Mouse (Mus musculus): ENCODE results near the gene Sept8. TPM values are rescaled to one million over a fixed set of nuclear protein-coding genes. Genes with fewer than 3 reads are reported as not detected.

Sept8 gene
- polyA plus RNA-seq, 1 experiment = 92.4 TPM

DNA sequence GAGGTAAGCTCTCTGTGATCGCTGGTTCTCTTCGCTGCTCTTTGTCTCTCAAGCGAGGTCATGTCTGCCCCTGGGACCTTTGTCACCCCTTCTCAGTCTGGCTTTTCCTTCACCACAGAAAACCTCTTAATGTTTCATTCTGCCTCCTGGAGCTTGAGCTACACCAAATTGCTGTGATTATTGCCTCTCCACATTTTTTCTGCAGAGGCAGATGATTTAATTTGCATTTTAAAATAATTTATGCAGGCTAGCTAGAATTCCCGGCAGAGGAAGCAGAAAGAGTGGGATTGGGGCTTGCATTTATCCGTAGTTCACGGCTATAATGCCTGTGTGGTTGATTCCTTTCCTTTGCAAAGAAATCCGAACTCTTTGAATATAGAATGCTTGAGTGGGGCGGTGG lies 43.4 kb upstream of the Sept8 start:
- H3K79me2 ChIP-seq (ENCODE audit: control insufficient read depth, insufficient read depth) = no peaks in the 10 kb centered on the region
- no peak overlapping the region for H3ac ChIP-seq (ENCODE audit: control insufficient read depth, insufficient read length)
- H3K4me3 ChIP-seq = no peak overlapping the region
- no peaks in the 10 kb centered on the region for H3K36me3 ChIP-seq (ENCODE audit: control insufficient read depth, insufficient read depth)
- H3K27me3 ChIP-seq (ENCODE audit: control insufficient read depth, insufficient read depth, insufficient read length) = peaks cover 12% of the 10 kb centered on the region
- H3K4me2 ChIP-seq (ENCODE audit: low read depth) = no peak overlapping the region
- no peak for TF ChIP-seq USF1 (IDR thresholded peaks at IDR 0.05; ENCODE audit: low read depth)
- no peak for TF ChIP-seq CEBPB (IDR thresholded peaks at IDR 0.05; ENCODE audit: insufficient read depth, poor library complexity, severe bottlenecking)
- no peak for TF ChIP-seq MYOD1 (IDR thresholded peaks at IDR 0.05; ENCODE audit: control insufficient read depth in 1 of 3, insufficient read length in 2 of 3, low read depth in 2 of 3)
- TF ChIP-seq SRF (IDR thresholded peaks at IDR 0.05; ENCODE audit: control insufficient read depth, insufficient read length, low read depth) = no peak
- no peak for TF ChIP-seq TCF12 (IDR thresholded peaks at IDR 0.05; ENCODE audit: insufficient read depth, poor library complexity, severe bottlenecking)
- no peak for TF ChIP-seq MYOG (IDR thresholded peaks at IDR 0.05; ENCODE audit: control insufficient read depth in 1 of 3, insufficient read depth in 1 of 3, insufficient read length in 2 of 3, low read depth in 2 of 3)
- no peak for TF ChIP-seq POLR2AphosphoS2 (IDR thresholded peaks at IDR 0.05; ENCODE audit: insufficient read length, low read depth)
- TF ChIP-seq E2F4 (IDR thresholded peaks at IDR 0.05; ENCODE audit: insufficient read depth) = no peak
- TF ChIP-seq POLR2A (IDR thresholded peaks at IDR 0.05; ENCODE audit: insufficient read length, low read depth) = no peak
- TF ChIP-seq TCF3 (IDR thresholded peaks at IDR 0.05; ENCODE audit: insufficient read length, low read depth) = no peak
- no peak for TF ChIP-seq REST (IDR thresholded peaks at IDR 0.05; ENCODE audit: insufficient read depth, insufficient read length)
- no peak for TF ChIP-seq MAX (IDR thresholded peaks at IDR 0.05; ENCODE audit: low read depth)

DNA sequence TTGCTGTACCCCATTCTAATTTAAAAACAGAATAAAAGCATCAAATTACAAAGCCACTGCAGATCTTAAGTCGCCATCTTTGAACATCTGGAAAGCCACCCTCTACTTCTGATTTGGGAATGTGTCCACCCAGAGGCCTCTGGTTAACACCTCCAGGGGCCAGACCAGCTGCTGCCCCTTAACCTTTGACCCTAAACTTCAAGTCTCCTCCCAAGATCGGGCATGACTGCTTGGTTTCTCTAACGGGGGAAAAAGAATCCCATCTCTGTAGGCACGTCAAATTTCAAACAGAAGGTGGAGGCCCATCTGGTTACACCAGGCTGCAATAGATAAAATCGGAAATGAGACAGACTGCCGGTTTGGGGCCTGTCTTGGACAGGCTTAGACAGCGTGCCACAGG lies 41.2 kb upstream of the Sept8 start:
- Histone ChIP-seq H3K27me3 (ENCODE audit: control insufficient read depth, insufficient read depth, insufficient read length) (peaks cover 12% of the 10 kb centered on the region), H3K4me2 (ENCODE audit: low read depth) (no peak overlapping the region), H3K36me3 (ENCODE audit: control insufficient read depth, insufficient read depth) (no peaks in the 10 kb centered on the region), H3K79me2 (ENCODE audit: control insufficient read depth, insufficient read depth) (no peaks in the 10 kb centered on the region), H3ac (ENCODE audit: control insufficient read depth, insufficient read length) (no peak overlapping the region), H3K4me3 (no peak overlapping the region)
- TF ChIP-seq TCF12 (IDR thresholded peaks at IDR 0.05; ENCODE audit: insufficient read depth, poor library complexity, severe bottlenecking) = no peak
- no peak for TF ChIP-seq CEBPB (IDR thresholded peaks at IDR 0.05; ENCODE audit: insufficient read depth, poor library complexity, severe bottlenecking)
- TF ChIP-seq POLR2AphosphoS2 (IDR thresholded peaks at IDR 0.05; ENCODE audit: insufficient read length, low read depth) = no peak
- no peak for TF ChIP-seq E2F4 (IDR thresholded peaks at IDR 0.05; ENCODE audit: insufficient read depth)
- no peak for TF ChIP-seq POLR2A (IDR thresholded peaks at IDR 0.05; ENCODE audit: insufficient read length, low read depth)
- TF ChIP-seq SRF (IDR thresholded peaks at IDR 0.05; ENCODE audit: control insufficient read depth, insufficient read length, low read depth) = no peak
- TF ChIP-seq MYOG (IDR thresholded peaks at IDR 0.05; ENCODE audit: control insufficient read depth in 1 of 3, insufficient read depth in 1 of 3, insufficient read length in 2 of 3, low read depth in 2 of 3) = no peak
- TF ChIP-seq MAX (IDR thresholded peaks at IDR 0.05; ENCODE audit: low read depth) = no peak
- TF ChIP-seq USF1 (IDR thresholded peaks at IDR 0.05; ENCODE audit: low read depth) = no peak
- no peak for TF ChIP-seq REST (IDR thresholded peaks at IDR 0.05; ENCODE audit: insufficient read depth, insufficient read length)
- no peak for TF ChIP-seq MYOD1 (IDR thresholded peaks at IDR 0.05; ENCODE audit: control insufficient read depth in 1 of 3, insufficient read length in 2 of 3, low read depth in 2 of 3)
- TF ChIP-seq TCF3 (IDR thresholded peaks at IDR 0.05; ENCODE audit: insufficient read length, low read depth) = no peak

- no peaks in the 10 kb centered on the region for H3K79me2 ChIP-seq (ENCODE audit: control insufficient read depth, insufficient read depth)
- no peak overlapping the region for H3K4me3 ChIP-seq
- H3ac ChIP-seq (ENCODE audit: control insufficient read depth, insufficient read length) = no peak overlapping the region
- H3K4me2 ChIP-seq (ENCODE audit: low read depth) = no peak overlapping the region
- peaks cover 12% of the 10 kb centered on the region for H3K27me3 ChIP-seq (ENCODE audit: control insufficient read depth, insufficient read depth, insufficient read length)
- H3K36me3 ChIP-seq (ENCODE audit: control insufficient read depth, insufficient read depth) = no peaks in the 10 kb centered on the region
- no peak for TF ChIP-seq E2F4 (IDR thresholded peaks at IDR 0.05; ENCODE audit: insufficient read depth)
- no peak for TF ChIP-seq SRF (IDR thresholded peaks at IDR 0.05; ENCODE audit: control insufficient read depth, insufficient read length, low read depth)
- TF ChIP-seq MYOD1 (IDR thresholded peaks at IDR 0.05; ENCODE audit: control insufficient read depth in 1 of 3, insufficient read length in 2 of 3, low read depth in 2 of 3) = no peak
Measured at GRCm38 (mm10) chr11:53478383-53479170, 40.5 kb upstream of the Sept8 start.

- Histone ChIP-seq H3K36me3 (ENCODE audit: control insufficient read depth, insufficient read depth) (no peaks in the 10 kb centered on the region), H3K27me3 (ENCODE audit: control insufficient read depth, insufficient read depth, insufficient read length) (peaks cover 6% of the 10 kb centered on the region), H3K79me2 (ENCODE audit: control insufficient read depth, insufficient read depth) (no peaks in the 10 kb centered on the region), H3ac (ENCODE audit: control insufficient read depth, insufficient read length) (no peak overlapping the region), H3K4me2 (ENCODE audit: low read depth) (no peak overlapping the region), H3K4me3 (no peak overlapping the region)
- TF ChIP-seq CEBPB (IDR thresholded peaks at IDR 0.05; ENCODE audit: insufficient read depth, poor library complexity, severe bottlenecking) = no peak
- no peak for TF ChIP-seq MYOD1 (IDR thresholded peaks at IDR 0.05; ENCODE audit: control insufficient read depth in 1 of 3, insufficient read length in 2 of 3, low read depth in 2 of 3)
- no peak for TF ChIP-seq POLR2A (IDR thresholded peaks at IDR 0.05; ENCODE audit: insufficient read length, low read depth)
Measured at GRCm38 (mm10) chr11:53479171-53479782, 39.8 kb upstream of the Sept8 start.

GRCm38 (mm10) chr11:53479783-53480301 lies 39.2 kb upstream of the Sept8 start, which contains the start of the genes Gm9945 and Sowaha:
Gene Gm9945 (plus strand): TSS chr11:53480166.
Gene Sowaha (minus strand): TSS chr11:53480274.
- Histone ChIP-seq H3K79me2 (ENCODE audit: control insufficient read depth, insufficient read depth) (no peaks in the 10 kb centered on the region), H3ac (ENCODE audit: control insufficient read depth, insufficient read length) (no peak within 1 kb of the TSS), H3K4me3 (no peak within 1 kb of the TSS), H3K27me3 (ENCODE audit: control insufficient read depth, insufficient read depth, insufficient read length) (peaks cover under 1% of the 10 kb centered on the region), H3K36me3 (ENCODE audit: control insufficient read depth, insufficient read depth) (no peaks in the 10 kb centered on the region), H3K4me2 (ENCODE audit: low read depth) (no peak within 1 kb of the TSS)
- TF ChIP-seq POLR2AphosphoS2 (IDR thresholded peaks at IDR 0.05; ENCODE audit: insufficient read length, low read depth) (no peak), MYOG (IDR thresholded peaks at IDR 0.05; ENCODE audit: control insufficient read depth in 1 of 3, insufficient read depth in 1 of 3, insufficient read length in 2 of 3, low read depth in 2 of 3) (no peak), SRF (IDR thresholded peaks at IDR 0.05; ENCODE audit: control insufficient read depth, insufficient read length, low read depth) (no peak), TCF12 (IDR thresholded peaks at IDR 0.05; ENCODE audit: insufficient read depth, poor library complexity, severe bottlenecking) (no peak), E2F4 (IDR thresholded peaks at IDR 0.05; ENCODE audit: insufficient read depth) (no peak), REST (IDR thresholded peaks at IDR 0.05; ENCODE audit: insufficient read depth, insufficient read length) (no peak), USF1 (IDR thresholded peaks at IDR 0.05; ENCODE audit: low read depth) (no peak), MYOD1 (IDR thresholded peaks at IDR 0.05; ENCODE audit: control insufficient read depth in 1 of 3, insufficient read length in 2 of 3, low read depth in 2 of 3) (no peak), CEBPB (IDR thresholded peaks at IDR 0.05; ENCODE audit: insufficient read depth, poor library complexity, severe bottlenecking) (no peak)

Measured in myocyte (in vitro differentiated cells).